Mouse (Mus musculus) lung, embryonic 16.5 days (tissue): ENCODE data around the gene Dis3l2. TPM values are rescaled to one million over a fixed set of nuclear protein-coding genes. Genes with fewer than 3 reads are reported as not detected.

Experiments
- ATAC-seq: fragments of 200-750 bp; cut with Nextera tagmentation; 2 replicates; pipeline ENCODE4 v1.8.0; 2017; ENCODE audit warnings: low read depth, mild to moderate bottlenecking, moderate library complexity
- H3K27ac ChIP-seq: fragments of 300-500 bp; sonication (generic); 2 replicates; pipeline ENCODE4 v1.5.1; 2014; ENCODE audit warnings: mild to moderate bottlenecking, control low read depth, low read length
- H3K27me3 ChIP-seq: fragments of 300-500 bp; sonication (generic); 2 replicates; pipeline ENCODE4 v1.6.1; 2014; ENCODE audit warnings: low read depth, low read length, mixed read lengths; ENCODE audit not compliant: control insufficient read depth, insufficient read depth
- H3K36me3 ChIP-seq: fragments of 300-500 bp; sonication (generic); 2 replicates; pipeline ENCODE4 v1.6.1; 2014; ENCODE audit warnings: low read length; ENCODE audit not compliant: control insufficient read depth, insufficient read depth
- H3K4me1 ChIP-seq: fragments of 300-500 bp; sonication (generic); replicated peaks from 2 replicates; pipeline ENCODE4 v1.6.1; 2014; ENCODE audit warnings: low read length, mixed read lengths; ENCODE audit not compliant: control insufficient read depth, insufficient read depth
- H3K4me2 ChIP-seq: fragments of 300-500 bp; sonication (generic); 2 replicates; pipeline ENCODE4 v1.6.1; 2014; ENCODE audit warnings: low read depth, low read length, control low read depth
- H3K4me3 ChIP-seq: fragments of 300-500 bp; sonication (generic); 2 replicates; pipeline ENCODE4 v1.5.1; 2014; ENCODE audit warnings: mild to moderate bottlenecking, low read length, control low read depth
- H3K9ac ChIP-seq: fragments of 300-500 bp; sonication (generic); 2 replicates; pipeline ENCODE4 v1.6.1; 2014; ENCODE audit warnings: low read length, control low read depth
- H3K9me3 ChIP-seq: fragments of 300-500 bp; sonication (generic); 2 replicates; pipeline ENCODE4 v1.6.1; 2016; ENCODE audit warnings: low read length; ENCODE audit not compliant: control insufficient read depth
- WGBS: fragments of 180-500 bp; shearing (Covaris S2); extraction: QIAGEN DNeasy Blood & Tissue Kit; methylation state at CpG from one replicate; pipeline ENCODE4 v1.1.7; 2014; 5-methylcytosine and 5-hydroxymethylcytosine counted together
- polyA plus RNA-seq: library from polyadenylated mRNA; unstranded; fragments of >200 nt; fragmentation: Nextera tagmentation; extraction: Ambion mirVana; gene quantifications from 2 replicates; pipeline ENCODE4 v1.2.1, GENCODE M21; 2015

The Dis3l2 gene
- polyA plus RNA-seq, 1 experiment from 2014 or later: 25.6 TPM

DNA sequence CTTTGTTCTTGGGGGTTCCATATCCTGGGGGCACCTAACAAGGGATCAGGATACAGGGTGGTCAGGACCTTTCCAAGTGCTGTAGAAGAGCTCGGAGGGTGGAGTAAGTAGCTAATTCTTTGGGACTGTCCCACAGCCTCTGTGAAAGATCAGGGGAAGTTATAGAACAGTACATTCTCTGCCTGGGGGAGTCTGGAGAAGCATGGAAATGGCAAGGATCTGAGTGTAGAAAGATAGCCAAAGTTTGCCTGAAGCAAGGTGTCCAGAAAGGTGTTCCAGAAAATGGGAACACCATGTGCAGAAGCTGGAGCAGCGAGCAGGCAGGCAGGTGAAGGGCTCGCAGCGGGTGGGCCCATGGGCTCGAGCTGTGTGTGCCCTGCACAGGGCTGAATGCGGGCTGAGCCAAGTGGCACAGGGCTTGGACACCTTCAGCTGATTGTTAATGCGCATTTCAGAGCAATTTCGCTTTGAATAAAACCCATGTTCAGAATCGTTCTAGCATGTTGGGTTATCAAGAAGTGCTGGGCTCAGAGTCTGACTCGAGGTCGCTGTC, 265.6 kb downstream of the Dis3l2 start:
- no peaks in the 10 kb centered on the region for H3K27me3 ChIP-seq
- no peak overlapping the region for H3K27ac ChIP-seq
- H3K4me2 ChIP-seq: no peak overlapping the region
- ATAC-seq: no peak
- no peaks in the 10 kb centered on the region for H3K9me3 ChIP-seq
- no peaks in the 10 kb centered on the region for H3K4me1 ChIP-seq
- 86% methylated on average over 11 of the region's 11 CpGs for WGBS
- no peak overlapping the region for H3K4me3 ChIP-seq
- no peak overlapping the region for H3K9ac ChIP-seq
- H3K36me3 ChIP-seq: no peaks in the 10 kb centered on the region

DNA sequence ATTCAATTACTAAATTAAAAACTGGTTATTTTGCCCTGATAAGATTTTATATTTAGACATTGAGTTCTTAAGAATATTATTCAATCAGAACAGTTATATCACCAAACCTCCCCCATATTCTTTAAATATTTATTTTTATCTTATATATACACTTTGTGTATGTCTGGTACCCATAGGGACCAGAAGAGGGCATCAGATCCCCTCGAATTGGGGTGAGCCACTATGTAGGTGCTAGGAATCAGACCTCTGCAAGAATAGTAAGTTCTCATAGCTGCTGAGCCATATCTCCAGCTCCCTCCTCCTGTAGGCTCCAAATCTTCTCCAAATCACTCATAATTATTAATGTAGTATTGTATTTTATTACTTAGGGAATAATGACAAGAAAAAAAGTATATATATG, 269.1 kb downstream of the Dis3l2 start:
- no peak overlapping the region for H3K4me3 ChIP-seq
- no peaks in the 10 kb centered on the region for H3K27me3 ChIP-seq
- no peaks in the 10 kb centered on the region for H3K9me3 ChIP-seq
- 39% methylated on average over 1 of the region's 1 CpGs for WGBS
- no peak overlapping the region for H3K27ac ChIP-seq
- H3K36me3 ChIP-seq: no peaks in the 10 kb centered on the region
- H3K4me1 ChIP-seq: no peaks in the 10 kb centered on the region
- H3K9ac ChIP-seq: no peak overlapping the region
- no peak overlapping the region for H3K4me2 ChIP-seq
- no peak for ATAC-seq

DNA sequence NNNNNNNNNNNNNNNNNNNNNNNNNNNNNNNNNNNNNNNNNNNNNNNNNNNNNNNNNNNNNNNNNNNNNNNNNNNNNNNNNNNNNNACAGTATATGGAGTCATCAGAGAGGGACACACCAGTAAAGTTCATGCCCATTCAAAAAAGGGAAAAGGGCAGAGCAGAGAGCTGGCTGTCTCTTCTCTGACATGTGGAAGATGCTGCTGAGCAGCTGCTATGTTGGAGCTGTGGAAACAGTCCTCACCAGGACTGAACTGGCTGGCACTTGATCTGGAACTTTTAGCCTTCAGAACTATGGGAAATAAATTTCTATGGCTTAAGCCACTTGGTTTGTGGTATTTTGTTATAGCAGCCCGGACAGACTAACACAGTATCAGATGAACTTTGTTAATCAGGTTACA, 273.4 kb downstream of the Dis3l2 start:
- Histone ChIP-seq H3K4me2 (no peak overlapping the region), H3K27me3 (no peaks in the 10 kb centered on the region), H3K27ac (no peak overlapping the region), H3K9ac (no peak overlapping the region), H3K4me3 (no peak overlapping the region), H3K9me3 (no peaks in the 10 kb centered on the region), H3K36me3 (no peaks in the 10 kb centered on the region), H3K4me1 (no peaks in the 10 kb centered on the region)
- ATAC-seq: no peak
- WGBS: 88% methylated on average over 1 of the region's 1 CpGs

DNA sequence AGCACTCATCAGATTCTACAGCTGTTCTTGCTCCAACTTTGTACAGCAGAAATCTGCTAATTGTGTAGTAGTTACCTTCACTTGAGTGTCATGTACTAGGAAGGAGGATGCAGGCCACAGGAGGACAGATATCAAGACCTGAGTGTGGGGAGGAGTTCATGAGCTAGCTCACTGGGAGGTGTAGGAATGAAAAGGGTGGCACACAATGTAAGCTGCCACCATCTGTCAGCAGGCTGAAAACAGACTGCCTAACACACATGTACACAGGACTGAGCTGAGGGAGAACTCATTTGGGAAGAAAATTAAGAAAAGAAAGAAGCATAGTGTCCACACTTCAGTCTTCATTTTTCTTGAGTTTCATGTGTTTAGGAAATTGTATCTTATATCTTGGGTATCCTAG, 282.8 kb downstream of the Dis3l2 start:
- no peak overlapping the region for H3K9ac ChIP-seq
- H3K36me3 ChIP-seq: no peaks in the 10 kb centered on the region
- no peaks in the 10 kb centered on the region for H3K27me3 ChIP-seq
- H3K9me3 ChIP-seq: no peaks in the 10 kb centered on the region
- no peak overlapping the region for H3K27ac ChIP-seq
- no peak overlapping the region for H3K4me2 ChIP-seq
- H3K4me1 ChIP-seq: no peaks in the 10 kb centered on the region
- ATAC-seq: no peak
- no peak overlapping the region for H3K4me3 ChIP-seq

DNA sequence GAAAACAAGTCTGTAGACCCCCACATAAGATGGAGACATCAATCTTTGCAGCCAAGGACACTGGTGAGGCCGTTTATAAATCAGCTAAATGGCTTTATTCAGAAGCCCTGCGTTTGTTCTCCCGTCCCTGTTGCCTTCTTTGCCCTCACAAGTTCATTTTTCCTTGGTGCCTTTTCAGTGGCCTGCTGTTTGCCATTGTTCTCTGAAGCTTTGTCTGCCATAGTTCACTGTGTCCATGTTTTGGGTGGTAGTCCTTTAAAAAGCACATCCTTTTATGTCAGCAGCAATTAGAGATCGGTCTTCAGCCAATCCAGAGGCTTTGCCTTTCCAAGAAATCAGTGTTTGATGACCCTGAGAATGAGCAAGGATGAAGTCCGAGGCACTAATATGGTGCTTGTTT, 289.2 kb downstream of the Dis3l2 start:
- no peak overlapping the region for H3K4me3 ChIP-seq
- no peaks in the 10 kb centered on the region for H3K27me3 ChIP-seq
- H3K4me1 ChIP-seq: no peaks in the 10 kb centered on the region
- 78% methylated on average over 5 of the region's 5 CpGs for WGBS
- no peak overlapping the region for H3K4me2 ChIP-seq
- H3K27ac ChIP-seq: no peak overlapping the region
- H3K9ac ChIP-seq: no peak overlapping the region
- H3K9me3 ChIP-seq: no peaks in the 10 kb centered on the region
- H3K36me3 ChIP-seq: no peaks in the 10 kb centered on the region
- ATAC-seq: no peak

DNA sequence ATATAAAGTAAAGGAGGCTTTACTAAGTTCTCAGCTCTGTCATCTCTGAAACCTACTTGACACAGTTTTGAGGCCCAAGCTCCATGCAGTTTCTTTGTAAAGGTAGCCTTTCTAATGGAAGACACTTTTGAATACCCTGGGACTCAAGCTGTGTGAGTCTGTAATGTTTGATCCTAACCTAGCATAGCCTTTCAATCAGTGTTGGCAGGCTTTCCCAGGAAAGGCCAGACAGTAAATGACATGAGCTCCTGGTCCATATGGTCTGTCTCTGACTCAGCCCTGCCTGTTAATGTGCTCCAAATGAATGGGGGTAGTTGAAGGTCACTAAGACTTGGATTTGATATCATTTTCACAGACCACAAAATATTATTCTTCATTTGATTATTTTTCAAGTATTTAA, 290.4 kb downstream of the Dis3l2 start:
- Histone ChIP-seq H3K27me3 (no peaks in the 10 kb centered on the region), H3K4me1 (no peaks in the 10 kb centered on the region), H3K36me3 (no peaks in the 10 kb centered on the region), H3K9ac (no peak overlapping the region), H3K4me3 (no peak overlapping the region), H3K4me2 (no peak overlapping the region), H3K27ac (no peak overlapping the region), H3K9me3 (no peaks in the 10 kb centered on the region)
- ATAC-seq: peak; percentile 54; the same call in 1 of the 2 replicates

DNA sequence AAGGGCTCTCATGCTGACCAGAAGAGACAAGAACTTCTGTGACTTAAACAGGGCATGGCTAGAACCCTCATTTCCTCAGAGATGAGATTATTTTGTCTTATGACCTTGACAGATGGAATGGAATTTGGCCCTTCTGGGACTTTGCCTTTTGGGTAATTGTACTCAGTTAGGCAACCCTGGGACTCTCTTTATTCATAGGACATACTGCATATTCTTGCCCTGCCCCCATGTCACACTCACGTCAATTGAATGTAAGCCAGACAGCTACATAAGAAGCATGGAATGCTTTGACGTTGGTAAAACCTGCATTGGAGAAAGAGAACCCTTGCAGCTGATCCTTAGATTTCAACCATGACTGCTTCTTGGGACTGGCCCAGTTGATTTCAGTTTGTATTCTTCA, 294.4 kb downstream of the Dis3l2 start:
- H3K4me2 ChIP-seq: no peak overlapping the region
- no peak overlapping the region for H3K27ac ChIP-seq
- no peaks in the 10 kb centered on the region for H3K36me3 ChIP-seq
- no peaks in the 10 kb centered on the region for H3K9me3 ChIP-seq
- 65% methylated on average over 2 of the region's 2 CpGs for WGBS
- no peak for ATAC-seq
- no peak overlapping the region for H3K4me3 ChIP-seq
- no peaks in the 10 kb centered on the region for H3K27me3 ChIP-seq
- H3K4me1 ChIP-seq: no peaks in the 10 kb centered on the region
- no peak overlapping the region for H3K9ac ChIP-seq

DNA sequence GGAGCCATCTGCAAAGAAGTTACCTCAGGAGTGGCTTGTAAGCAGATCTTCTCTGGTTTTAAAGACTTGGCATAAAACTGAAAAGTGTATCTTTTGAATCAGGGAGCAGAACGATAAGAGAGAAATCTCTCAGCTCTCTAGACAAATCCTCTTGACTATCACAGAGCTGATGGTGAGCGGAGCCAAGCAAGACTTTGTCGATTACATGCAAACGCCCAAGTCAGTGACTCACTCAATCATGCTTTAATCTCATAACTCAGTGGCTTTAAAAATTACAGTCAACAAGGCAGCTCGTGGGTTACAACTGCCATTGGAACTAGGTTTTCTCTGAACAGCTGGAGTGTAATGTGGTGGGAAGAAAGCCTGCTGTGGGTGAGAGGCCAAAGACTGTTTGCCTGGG, 297.8 kb downstream of the Dis3l2 start:
- ATAC-seq: no peak
- H3K27me3 ChIP-seq: no peaks in the 10 kb centered on the region
- no peak overlapping the region for H3K4me2 ChIP-seq
- WGBS: 66% methylated on average over 5 of the region's 5 CpGs
- no peak overlapping the region for H3K4me3 ChIP-seq
- H3K27ac ChIP-seq: no peak overlapping the region
- H3K4me1 ChIP-seq: no peaks in the 10 kb centered on the region
- H3K9me3 ChIP-seq: no peaks in the 10 kb centered on the region
- no peaks in the 10 kb centered on the region for H3K36me3 ChIP-seq
- H3K9ac ChIP-seq: no peak overlapping the region

DNA sequence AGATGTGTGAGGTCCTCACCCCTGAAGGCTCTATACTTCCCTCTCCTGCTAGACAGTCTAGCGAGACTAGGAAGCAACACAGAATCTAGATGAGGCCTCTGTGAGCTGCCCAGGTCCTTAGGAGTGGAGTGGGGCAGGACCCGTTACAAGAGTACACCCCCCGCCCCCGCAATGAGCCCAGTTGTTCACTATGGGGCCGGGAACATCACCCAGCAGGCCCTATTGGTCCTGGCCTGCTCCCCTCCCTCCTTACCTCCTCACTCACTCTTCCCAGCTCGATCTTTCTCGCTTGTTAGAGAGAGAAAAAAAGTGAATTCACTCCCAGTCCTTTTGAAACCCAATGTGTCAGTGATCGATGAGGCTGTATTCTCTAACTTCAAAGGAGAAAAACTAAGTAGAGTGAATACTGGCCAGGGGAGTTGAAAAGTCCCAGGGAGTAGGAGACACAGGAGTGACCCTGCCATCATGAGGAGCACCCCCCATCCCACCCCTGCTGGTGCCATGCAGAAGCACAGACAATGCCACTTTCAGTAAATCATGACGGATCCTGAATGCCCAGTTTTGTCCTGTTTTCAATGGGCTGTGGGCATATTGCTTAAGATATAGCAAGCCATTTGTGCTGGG, 299.0 kb downstream of the Dis3l2 start:
- no peaks in the 10 kb centered on the region; the same call in 1 of the 2 replicates for H3K4me1 ChIP-seq
- 51% methylated on average over 9 of the region's 9 CpGs for WGBS
- no peaks in the 10 kb centered on the region for H3K27me3 ChIP-seq
- H3K9me3 ChIP-seq: no peaks in the 10 kb centered on the region
- ATAC-seq: no peak
- no peak overlapping the region for H3K9ac ChIP-seq
- H3K27ac ChIP-seq: no peak overlapping the region
- H3K4me2 ChIP-seq: no peak overlapping the region
- H3K36me3 ChIP-seq: no peaks in the 10 kb centered on the region
- no peak overlapping the region for H3K4me3 ChIP-seq

DNA sequence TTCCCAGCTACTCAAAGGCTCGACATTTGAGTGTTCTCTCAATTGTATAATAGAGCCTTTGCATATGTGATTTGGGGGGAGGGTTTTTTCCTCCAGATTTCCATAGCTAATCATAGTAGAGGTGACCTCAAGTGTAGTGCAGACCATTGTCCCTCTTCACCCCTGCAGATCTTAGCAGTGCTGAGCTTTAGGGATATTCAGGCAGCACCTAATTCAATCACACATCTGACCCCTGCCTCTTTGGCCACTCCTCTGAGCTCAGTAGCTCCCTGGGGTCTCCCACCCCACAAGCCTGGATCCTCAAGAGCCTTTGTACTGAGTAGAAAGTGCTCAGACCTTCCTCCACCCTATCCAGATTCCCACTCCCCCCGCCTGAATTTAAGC, 299.6 kb downstream of the Dis3l2 start:
- H3K27me3 ChIP-seq: no peaks in the 10 kb centered on the region
- ATAC-seq: no peak
- 44% methylated on average over 2 of the region's 2 CpGs for WGBS
- H3K27ac ChIP-seq: no peak overlapping the region
- no peak overlapping the region for H3K4me2 ChIP-seq
- no peaks in the 10 kb centered on the region for H3K36me3 ChIP-seq
- H3K4me1 ChIP-seq: no peaks in the 10 kb centered on the region; the same call in 1 of the 2 replicates
- H3K4me3 ChIP-seq: no peak overlapping the region
- H3K9me3 ChIP-seq: no peaks in the 10 kb centered on the region
- H3K9ac ChIP-seq: no peak overlapping the region
